Comparison of ENCODE assay signal across 11 mouse cellular contexts in the genomic region with DNA sequence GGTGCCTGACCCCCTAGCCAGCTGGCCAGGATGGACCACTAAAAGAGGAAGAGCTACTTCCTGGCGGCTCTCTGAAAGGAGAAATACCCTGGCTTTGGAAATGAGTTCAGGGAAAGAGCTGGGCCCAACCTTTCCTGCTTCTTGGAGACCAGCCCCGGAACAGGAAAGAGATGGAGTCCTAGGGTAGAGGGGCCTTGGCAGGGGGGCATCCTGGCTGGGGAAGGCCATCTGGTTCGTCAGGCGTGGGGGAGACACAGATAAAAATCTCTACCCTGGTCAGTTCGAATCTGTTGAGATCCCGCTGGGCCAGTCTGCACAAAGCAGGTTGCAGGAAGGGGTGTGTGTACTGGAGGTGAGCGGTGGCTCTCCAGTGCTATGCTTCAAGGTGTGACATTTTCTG. TPM values are rescaled to one million over a fixed set of nuclear protein-coding genes. Genes with fewer than 3 reads are reported as not detected.
DNase-seq lines count a peak whose midpoint lies in the region; ATAC-seq lines count a peak whose summit lies in the region.
"Had no signal": no experiment of that assay in that cellular context is flagged by ENCODE, and none has a peak within 500 bp of the region (broad histone marks: within the 10 kb centered on the region; RNA-seq: fewer than 3 reads in every experiment).

No protein-coding gene starts in this region.

- DNase-seq in heart, adult 8-10 months (ENCODE audit: low spot score) = peak; percentile 51
- DNase-seq in heart, postnatal 14 days = no peak
- DNase-seq in cerebellum, adult 18-20 months = peak; percentile 27 to 29
- peak; percentile 51 to 56 for DNase-seq in cerebellum, postnatal 36 days
- DNase-seq in kidney, postnatal 14 days = peak; percentile 60
- DNase-seq in left cerebral cortex, adult 9 months (ENCODE audit: low spot score in 2 of 2) = no peak
- no peak for DNase-seq in thymus, postnatal 14 days
- DNase-seq: gastrocnemius, postnatal 36 days had no signal

- intact Hi-C loops in heart, postnatal 14 days (cut with DNase I) = loop anchor here (5.0 kb wide), 1 partner anchor 46 kb away; no protein-coding TSS in a partner anchor

- ATAC-seq in activated CD4-positive, CD25-positive, alpha-beta regulatory T cell, adult 4 months = no peak

RNA-seq across cellular contexts. Expression of gene Epha2, which starts 15.0 kb away (rescaled TPM):
- 1 to 10 TPM; 4.6 to 7.1 (median 5.2) TPM for total RNA-seq in heart, adult 8-10 months (2022)
- total RNA-seq in heart, postnatal 14 days (2021) = 1 to 10 TPM; 8.0 to 8.9 TPM
- polyA plus RNA-seq in activated CD4-positive, CD25-positive, alpha-beta regulatory T cell, adult 4 months (2017; shearing (Covaris generic)) = not detected

RNA-seq across cellular contexts. Expression of gene Fam131c, which starts 52.0 kb away (rescaled TPM):
- 1 to 10 TPM; 2.4 to 5.5 (median 4.1) TPM for total RNA-seq in heart, adult 8-10 months (2022)
- under 1 TPM; 0.15 to 0.65 TPM for total RNA-seq in heart, postnatal 14 days (2021)
- not detected for polyA plus RNA-seq in activated CD4-positive, CD25-positive, alpha-beta regulatory T cell, adult 4 months (2017; shearing (Covaris generic))
- total RNA-seq: CH12.LX; megakaryocyte-erythroid progenitor cell, adult 5-6 weeks had no signal

Comparison
In these comparisons a context has a peak if more than half of its experiments do, and no peak if none do; other contexts are left out.
1. DNase-seq: peak in heart, adult 8-10 months (single experiment), cerebellum, adult 18-20 months (2 of 2), cerebellum, postnatal 36 days (2 of 2) and kidney, postnatal 14 days (single experiment); none in heart, postnatal 14 days (0 of 2), left cerebral cortex, adult 9 months (0 of 2) and thymus, postnatal 14 days (single experiment).